Mouse (Mus musculus) monocyte, adult 59 days (primary cell): ENCODE data around the gene Cldn6. TPM values are rescaled to one million over a fixed set of nuclear protein-coding genes. Genes with fewer than 3 reads are reported as not detected.

Source experiments
- total RNA-seq, 2 experiments: library from RNA; stranded (reverse); gene quantifications; one replicate each; pipeline ENCODE4 v1.2.4; 2023

The Cldn6 gene
- total RNA-seq: not detected

DNA sequence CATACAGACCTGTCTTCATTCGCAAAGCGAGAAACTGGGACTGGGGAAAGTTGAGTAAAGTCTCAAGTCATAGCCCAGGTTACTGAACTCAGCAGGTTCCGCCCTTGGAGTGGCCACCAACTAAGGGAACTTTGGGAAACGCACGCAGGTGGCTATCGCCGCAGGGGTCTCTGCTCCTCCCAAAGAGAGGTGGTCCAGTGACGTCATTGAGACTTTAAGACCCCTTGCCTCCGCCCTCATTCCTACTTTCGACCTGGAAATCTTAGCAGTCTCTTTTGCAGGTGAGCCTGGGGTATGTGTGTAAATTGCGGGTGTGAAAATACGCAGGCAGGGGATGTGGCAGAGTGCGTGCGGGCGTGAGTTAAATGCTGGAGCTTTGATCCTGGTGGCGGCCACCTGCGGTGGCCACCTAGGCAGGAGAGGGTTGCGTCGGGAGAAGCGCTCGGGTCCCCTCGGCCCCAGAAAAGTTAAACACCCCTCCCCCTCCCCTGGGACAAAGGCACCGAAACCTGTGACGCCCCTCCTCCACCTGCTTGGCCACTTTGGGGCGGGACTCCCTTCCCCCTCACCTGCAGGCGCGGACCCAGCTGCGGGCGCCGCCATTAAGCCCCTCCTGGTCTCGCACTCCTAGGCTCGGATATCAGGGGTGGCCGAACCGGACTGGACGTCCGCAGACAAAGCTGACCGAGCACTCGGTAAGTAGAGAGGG lies at the start of gene Cldn6:
TSS of gene Cldn6 (plus strand) at position 123 of the 709 bp plus-strand sequence.

GRCm38 (mm10) chr17:23644613-23645495 lies 34.2 kb upstream of the Cldn6 start, which contains the start of gene Mmp25:
Gene Mmp25 (minus strand): TSS chr17:23645277.

DNA sequence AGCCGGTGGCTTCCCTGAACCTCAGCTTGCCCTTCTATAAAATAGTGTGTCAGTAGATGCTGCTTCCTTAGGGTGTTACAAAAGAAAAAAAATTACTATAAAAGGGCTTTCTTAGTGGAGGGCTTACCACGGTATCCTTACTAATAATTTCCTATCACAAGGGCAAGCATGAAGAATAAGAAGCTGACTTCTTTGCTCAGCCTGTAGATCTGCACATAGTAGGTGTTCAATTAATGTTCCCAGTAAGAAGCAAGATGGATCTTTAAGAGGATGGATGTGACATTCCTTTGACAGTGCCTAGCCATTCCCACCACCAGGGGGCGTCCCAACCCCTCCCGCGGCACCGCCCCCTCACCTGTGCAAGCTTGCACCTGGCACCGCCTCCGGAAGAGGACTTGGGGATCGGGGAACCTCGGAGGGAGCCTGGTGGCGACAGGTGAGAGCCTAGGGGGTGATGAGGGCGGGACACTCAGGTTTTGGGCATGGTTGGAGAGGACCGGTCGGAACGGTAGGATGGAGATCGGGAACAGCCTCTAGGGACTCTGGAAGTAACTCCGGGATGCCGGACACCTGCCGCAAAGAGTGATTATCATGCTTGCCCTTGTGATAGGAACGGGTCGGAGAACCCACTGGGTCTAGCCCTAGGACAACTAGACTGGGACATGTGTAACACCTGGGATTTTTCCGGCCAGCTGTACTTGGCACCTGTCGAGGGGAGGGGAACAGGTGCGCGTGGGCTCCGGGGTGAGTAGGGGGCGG lies 18.8 kb upstream of the Cldn6 start, which contains the start of gene Bicdl2:
TSS of gene Bicdl2 (plus strand) at position 390 of the 759 bp plus-strand sequence.

DNA sequence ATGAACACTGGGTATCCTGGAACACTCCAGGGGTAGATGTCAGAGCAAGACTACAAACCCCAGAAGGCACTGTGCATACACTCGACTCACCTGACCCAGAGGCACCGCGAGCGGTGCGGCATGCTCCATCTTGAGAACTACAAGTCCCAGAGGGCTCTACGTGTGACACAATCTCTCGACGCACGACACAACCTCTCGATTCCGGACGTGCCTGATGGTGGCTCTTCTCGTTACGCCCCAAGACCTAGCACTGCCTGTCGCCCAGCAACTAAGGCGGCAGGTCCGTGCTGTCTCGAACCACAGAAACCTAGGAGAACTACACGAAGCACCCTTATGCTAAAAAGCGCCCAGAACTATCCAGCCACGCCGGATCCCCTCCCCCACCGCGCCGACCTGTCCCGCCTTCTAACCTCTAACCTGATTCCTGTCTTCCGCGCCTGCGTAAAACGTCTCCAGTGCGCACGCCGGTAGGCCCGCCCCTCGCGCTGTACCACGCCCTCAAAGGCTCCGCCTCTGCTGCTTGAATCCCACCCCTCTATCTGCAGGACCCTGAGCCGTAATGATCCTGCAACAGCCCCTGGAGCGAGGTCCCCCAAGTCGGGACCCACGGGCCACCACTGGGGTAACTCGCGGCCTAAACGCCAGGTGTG lies 5.5 kb upstream of the Cldn6 start, which contains the start of the genes Hcfc1r1 and Thoc6:
TSS of gene Hcfc1r1 (plus strand) at position 173 of the 650 bp plus-strand sequence.
TSS of gene Thoc6 (minus strand) at position 459 of the 650 bp plus-strand sequence.

DNA sequence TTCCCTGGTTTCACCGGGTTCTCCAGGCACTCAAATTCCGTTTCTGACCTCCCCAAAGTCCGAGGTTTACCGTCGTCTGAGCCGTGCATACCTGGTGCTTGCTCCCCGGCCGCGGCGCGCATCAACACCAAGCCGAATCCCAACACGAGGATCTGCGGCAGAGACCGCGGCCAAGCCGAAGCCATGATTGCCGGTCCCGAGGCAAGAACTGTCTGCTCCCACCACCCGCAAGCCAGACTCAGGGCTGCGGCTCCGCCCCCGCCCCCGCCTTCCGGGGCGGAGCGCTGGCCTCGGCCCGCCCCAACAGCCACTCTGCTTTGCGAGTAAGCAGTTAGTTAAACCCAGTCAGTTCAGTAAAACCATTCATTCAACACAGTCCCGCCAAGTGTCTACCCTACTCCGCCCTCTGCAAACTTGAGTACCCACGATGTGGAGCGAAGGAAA lies 1.8 kb upstream of the Cldn6 start, which contains the start of gene Tnfrsf12a:
TSS of gene Tnfrsf12a (minus strand) at position 233 of the 444 bp plus-strand sequence.

GRCm38 (mm10) chr17:23683856-23684672 lies 5.0 kb downstream of the Cldn6 start, which contains the start of gene Cldn9:
Gene Cldn9 (minus strand): TSS chr17:23684026.

GRCm38 (mm10) chr17:23722376-23723125 lies 43.5 kb downstream of the Cldn6 start, which contains the start of gene 1520401A03Rik:
Gene 1520401A03Rik (minus strand): TSS chr17:23722783.

DNA sequence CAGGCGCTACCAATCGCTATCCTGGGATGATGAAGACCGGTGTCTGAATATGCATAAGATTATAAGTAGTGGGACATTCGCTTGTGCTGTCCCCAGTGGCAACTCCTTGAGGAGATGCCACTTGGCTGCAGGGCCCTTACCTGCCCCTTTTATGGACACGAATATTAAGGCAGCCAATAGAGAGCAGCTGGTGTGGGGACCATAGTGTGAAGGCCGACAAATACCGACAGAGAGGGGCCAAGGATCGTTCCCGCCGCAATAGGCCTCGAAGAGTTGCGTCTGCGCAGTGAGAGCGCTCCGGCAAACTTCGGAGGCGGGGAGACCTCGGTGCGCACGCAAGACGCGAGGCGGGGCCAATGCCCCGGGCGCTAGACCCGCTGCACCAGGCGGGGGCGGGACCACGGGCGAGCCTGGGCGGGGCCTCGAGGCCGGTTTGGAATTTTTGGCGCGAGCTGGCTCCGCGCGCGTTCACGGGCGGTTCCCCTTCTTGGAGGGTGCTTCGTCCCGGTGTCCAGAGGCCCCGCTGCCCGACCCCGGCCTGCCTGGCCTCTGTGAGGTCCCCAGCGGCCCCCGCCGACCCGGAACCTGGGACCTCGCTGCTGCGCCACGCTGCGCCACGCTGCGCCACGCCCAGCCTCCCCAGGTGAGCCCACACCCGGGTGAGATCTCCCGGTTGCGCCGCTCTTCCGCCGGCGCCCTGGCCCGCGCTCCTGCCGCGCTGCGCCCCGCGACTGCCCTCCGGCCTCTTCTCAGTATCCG lies 47.1 kb downstream of the Cldn6 start, which contains the start of gene Pkmyt1:
TSS of gene Pkmyt1 (plus strand) at position 338 of the 759 bp plus-strand sequence.

Other genes with a start within 250 kb of the Cldn6 start
- not detected for gene Vmn2r117, start 199.6 kb upstream of the Cldn6 start, total RNA-seq
- gene Zfp213, start 115.0 kb upstream of the Cldn6 start, total RNA-seq: 1 to 10 TPM; 3.9 TPM
- not detected for gene Zfp13, start 79.8 kb upstream of the Cldn6 start, total RNA-seq
- gene Zscan10, start 78.4 kb upstream of the Cldn6 start, total RNA-seq: not detected
- gene Mmp25, start 34.0 kb upstream of the Cldn6 start, total RNA-seq: 1 to 10 TPM; 3.0 to 3.1 TPM
- not detected for gene Bicdl2, start 18.7 kb upstream of the Cldn6 start, total RNA-seq
- 10 to 100 TPM; 53.4 to 61.5 TPM for gene Hcfc1r1, start 5.7 kb upstream of the Cldn6 start, total RNA-seq
- gene Thoc6, start 5.4 kb upstream of the Cldn6 start, total RNA-seq: 10 to 100 TPM; 17.4 to 24.2 TPM
- gene Tnfrsf12a, start 1.8 kb upstream of the Cldn6 start, total RNA-seq: 10 to 100 TPM; 20.6 to 32.5 TPM
- gene Cldn9, start 4.8 kb downstream of the Cldn6 start, total RNA-seq: not detected
- not detected for gene 1520401A03Rik, start 43.5 kb downstream of the Cldn6 start, total RNA-seq
- 1 to 10 TPM; 3.3 to 3.7 TPM for gene Pkmyt1, start 47.1 kb downstream of the Cldn6 start, total RNA-seq
- 1 to 10 TPM; 2.3 to 3.2 TPM for gene Paqr4, start 61.6 kb downstream of the Cldn6 start, total RNA-seq
- gene Kremen2, start 66.6 kb downstream of the Cldn6 start, total RNA-seq: not detected
- gene Flywch1, start 92.4 kb downstream of the Cldn6 start, total RNA-seq: 10 to 100 TPM; 12.9 to 14.0 TPM
- not detected for gene Flywch2, start 106.8 kb downstream of the Cldn6 start, total RNA-seq
- 100 to 1,000 TPM; 847 to 887 TPM for gene Srrm2, start 111.3 kb downstream of the Cldn6 start, total RNA-seq
- 100 to 1,000 TPM; 156 to 174 TPM for gene Elob, start 149.9 kb downstream of the Cldn6 start, total RNA-seq
- not detected for gene Prss33, start 156.8 kb downstream of the Cldn6 start, total RNA-seq
- not detected for gene Prss32, start 164.6 kb downstream of the Cldn6 start, total RNA-seq
- gene Prss41, start 164.9 kb downstream of the Cldn6 start, total RNA-seq: not detected
- gene Prss21, start 188.8 kb downstream of the Cldn6 start, total RNA-seq: not detected
- gene Dcpp1, start 201.6 kb downstream of the Cldn6 start, total RNA-seq: not detected
- gene Dcpp2, start 201.6 kb downstream of the Cldn6 start, total RNA-seq: not detected
- not detected for gene Dcpp3, start 238.2 kb downstream of the Cldn6 start, total RNA-seq